Mouse (Mus musculus): ENCODE data around the gene Esyt1.
"Not testable (repeated sequence)": the region's sequence is repeated elsewhere in the genome, so short reads cannot be mapped to it uniquely, and the experiment has no call there.

Gene Esyt1

DNA sequence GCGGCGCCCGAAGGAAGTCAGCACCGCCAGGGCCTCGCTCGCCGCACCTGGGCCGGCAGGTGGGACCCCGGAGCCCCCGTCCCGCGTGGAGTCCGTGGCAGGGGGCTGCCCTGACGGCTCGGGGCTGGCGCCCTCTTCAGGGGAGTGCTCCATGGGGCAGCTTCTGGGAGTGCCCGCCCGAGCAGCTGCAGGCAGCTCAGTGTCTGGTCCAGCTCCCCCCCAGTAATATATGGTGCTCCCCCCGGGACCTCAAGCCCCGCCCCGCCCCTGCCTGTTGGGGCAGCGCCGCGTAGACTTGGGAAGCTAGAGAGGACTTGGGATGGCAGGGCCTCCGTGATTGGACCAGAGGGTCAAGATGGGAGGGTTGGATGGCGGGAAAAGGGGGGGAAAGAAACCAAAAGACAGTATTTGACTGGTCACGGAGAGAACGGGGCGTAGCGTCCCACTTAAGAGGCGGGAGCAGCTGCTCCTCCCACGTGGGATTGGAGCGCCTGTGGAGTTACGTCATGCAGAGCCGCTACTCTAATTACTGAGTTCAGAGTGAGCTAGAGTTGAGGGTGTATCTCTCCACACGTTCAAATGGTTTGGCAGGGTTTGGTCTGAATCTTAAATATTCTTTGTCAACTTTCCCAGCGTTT lies at the start of gene Esyt1:
Gene Esyt1 (minus strand): TSS at position 201 of the 638 bp plus-strand sequence.
- peak; percentile 90 for DNase-seq

DNA sequence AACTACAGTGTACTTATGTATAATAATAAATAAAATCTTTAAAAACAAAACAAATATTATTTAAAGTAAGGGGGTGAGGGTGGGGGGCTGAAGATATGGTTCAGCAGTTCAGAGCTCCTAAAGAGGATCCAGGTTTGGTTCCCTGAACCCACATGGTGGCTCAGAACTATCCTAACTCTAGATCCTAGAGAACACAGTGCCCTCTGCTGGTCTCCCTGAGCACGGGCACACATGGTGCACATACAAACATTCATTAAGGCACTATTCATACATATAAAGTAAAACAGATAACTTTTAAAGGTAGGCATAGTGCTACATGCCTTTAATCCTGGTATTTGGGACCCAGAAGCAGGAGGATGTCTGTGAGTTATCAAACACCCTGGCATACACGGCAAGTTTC lies 49.4 kb upstream of the Esyt1 start:
- no peak for DNase-seq

DNA sequence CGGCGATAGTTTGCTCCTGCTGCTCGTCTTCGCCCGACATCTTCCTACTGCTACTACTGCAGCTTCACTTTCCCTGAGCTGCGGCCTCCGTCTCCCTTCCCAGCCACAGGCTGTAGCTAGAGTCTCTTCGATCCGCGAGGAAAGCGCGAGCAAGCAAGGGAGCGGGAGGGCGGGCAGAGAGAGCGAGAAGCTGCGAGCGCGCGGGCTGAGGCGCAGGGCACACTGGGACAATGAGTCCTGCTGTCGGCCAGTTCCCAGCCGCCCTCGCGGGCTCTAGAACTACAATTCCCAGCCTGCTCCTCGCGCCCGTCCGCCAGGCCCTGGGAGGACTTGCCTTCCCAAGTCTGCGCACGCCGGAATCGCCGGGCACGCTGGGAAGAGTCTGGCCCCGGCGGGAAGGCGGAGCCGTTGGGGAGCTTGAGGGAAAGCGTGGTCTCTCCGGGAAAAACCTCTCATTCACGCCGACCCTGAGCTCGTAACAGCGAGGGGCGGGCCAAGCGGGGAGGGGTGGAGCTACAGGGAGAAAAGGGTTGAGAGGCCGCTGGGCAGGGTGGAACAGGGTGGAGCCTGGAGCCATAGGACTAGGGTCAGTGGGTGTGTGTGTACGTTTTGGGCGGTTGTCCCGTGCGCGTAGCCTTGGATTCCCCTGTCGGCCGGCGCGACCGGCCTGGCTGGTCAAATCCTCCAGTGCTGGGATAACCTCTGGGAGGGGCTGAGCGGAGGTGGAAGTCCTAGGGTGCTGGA lies 40.3 kb upstream of the Esyt1 start, which contains the start of gene Pa2g4:
Gene Pa2g4 (minus strand): TSS at position 200 of the 744 bp plus-strand sequence.
- peak; percentile 95 for DNase-seq

- DNase-seq: peak; percentile 57
These were observed 39.6 kb upstream of the Esyt1 start for GRCm38 (mm10) chr10:128565206-128565787.

- DNase-seq: no peak
These were observed 37.9 kb upstream of the Esyt1 start for GRCm38 (mm10) chr10:128563544-128563943.

GRCm38 (mm10) chr10:128556963-128557362 lies 31.3 kb upstream of the Esyt1 start:
- DNase-seq: no peak

- DNase-seq: no peak
These were observed 30.6 kb upstream of the Esyt1 start for GRCm38 (mm10) chr10:128556286-128556685.

DNA sequence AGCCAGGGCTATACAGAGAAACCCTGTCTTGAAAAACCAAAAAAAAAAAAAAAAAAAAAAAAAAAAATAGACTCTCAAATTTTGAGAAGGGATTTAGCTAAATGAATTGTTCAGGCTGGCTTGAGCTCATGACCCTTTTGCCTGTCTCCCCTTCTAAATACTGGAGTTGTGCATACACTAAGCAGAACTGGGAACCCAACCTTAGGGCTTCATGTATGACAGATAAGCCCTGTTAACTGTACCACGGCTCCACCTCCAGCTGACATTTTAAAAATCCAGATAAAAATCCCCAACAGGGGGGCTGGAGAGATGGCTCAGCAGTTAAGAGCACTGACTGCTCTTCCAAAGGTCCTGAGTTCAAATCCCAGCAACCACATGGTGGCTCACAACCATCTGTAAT lies 29.9 kb upstream of the Esyt1 start:
- DNase-seq: not testable (repeated sequence)

DNA sequence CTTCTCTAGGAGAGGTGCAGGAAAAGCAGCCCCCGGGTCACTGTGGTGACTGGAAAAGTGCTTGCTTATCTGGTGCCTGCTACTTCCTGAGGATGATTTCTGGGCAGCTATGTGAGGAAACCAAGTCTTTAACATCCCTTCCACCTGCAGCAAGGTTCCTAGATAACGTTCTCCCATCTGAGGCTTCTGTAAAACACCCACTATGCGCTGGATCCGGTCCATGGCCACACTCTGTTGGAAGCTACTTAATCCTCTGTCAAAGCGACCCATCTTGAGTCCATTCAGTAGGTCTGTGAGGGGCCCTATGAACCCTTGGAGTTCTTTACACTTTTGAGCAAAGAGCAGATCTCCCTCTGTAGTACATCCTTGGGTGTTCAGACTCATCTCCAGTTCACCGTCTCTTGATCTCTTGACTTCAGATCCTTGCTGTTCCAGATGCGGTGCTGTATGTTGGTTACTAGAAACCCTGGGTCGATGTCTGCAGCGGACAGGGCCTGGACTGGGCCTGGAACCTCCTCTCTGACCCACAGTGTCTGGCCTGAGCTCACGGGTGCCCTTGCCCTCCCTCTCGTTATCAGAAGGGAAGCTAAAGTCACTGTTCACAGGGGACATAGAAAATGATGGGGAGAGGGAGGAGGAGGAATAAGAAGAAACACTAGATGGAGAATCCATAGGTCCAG lies 24.6 kb upstream of the Esyt1 start:
- not testable (repeated sequence) for DNase-seq

- peak; percentile 23 for DNase-seq
These were observed 24.0 kb upstream of the Esyt1 start for GRCm38 (mm10) chr10:128549682-128550057.

- peak; percentile 94 for DNase-seq
These were observed 23.4 kb upstream of the Esyt1 start, which contains the start of gene Rpl41 for GRCm38 (mm10) chr10:128548947-128549681. Gene Rpl41 (minus strand): TSS chr10:128549305.

DNA sequence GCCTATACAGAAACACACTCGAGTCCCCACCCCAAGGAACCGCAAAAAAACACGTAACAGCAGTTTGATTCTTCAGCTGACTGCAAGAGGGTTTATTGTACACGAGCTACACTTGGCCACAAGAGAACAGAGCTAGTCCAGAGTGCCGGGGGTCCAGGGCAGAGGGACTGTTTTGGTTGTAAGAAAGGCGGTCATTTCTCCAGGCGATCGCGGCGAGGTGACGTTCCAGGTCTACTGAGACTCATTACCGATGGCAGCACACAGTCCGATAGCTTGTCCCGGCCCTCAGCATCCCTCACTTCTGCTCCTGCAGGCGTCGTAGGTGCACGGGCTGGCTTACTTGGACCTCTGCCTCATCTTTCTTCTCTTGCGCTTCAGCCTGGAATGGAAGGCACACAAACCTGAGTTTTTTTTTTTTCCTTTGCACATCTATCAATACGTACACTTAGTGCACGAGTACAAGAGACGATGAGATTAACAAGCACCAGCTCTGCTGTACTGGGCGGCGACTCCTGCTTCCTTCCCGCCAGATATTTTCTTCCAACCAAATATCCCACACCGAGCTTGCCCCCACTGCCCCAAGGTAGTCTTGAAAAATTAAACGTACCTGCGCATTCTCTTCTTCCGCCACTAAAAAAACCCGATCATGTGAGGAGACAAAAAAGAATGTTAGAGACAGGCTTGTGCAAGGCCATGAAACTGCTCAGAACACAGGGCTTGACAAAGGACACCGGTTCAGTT lies 22.6 kb upstream of the Esyt1 start:
- DNase-seq: peak; percentile 33

DNA sequence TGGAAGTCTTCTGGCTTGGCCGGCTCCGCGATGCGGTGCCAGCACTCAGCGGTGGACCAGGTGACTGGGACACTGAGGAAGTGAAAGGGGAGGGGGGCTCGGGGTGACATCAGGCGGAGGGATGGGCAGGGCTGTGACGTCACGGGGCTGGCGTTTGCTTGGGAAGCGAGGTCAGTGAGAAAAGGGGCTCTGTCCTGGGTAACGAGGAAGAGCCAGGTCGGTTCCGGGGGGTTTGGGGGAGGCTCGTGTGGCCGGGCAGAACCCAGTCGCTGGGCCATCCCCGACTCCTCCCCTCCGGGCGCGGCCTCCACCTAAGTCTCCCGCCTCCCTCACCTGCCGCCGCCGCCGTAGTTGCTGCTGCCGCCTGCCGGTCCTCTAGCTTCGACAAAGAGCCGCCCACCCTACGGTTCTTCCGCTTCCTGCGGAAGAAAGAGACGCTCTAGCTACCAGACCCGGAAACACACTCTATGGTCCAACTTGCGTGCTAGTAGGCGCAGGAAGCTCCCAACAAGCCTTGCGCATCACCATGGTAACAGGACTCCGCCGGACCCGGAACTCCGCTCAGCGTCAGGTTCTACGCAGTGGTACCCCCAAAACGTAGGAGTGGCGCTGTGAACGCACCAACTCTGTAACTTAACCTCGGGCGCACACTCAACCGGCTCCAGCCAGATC lies 21.8 kb upstream of the Esyt1 start, which contains the start of gene Zc3h10:
Gene Zc3h10 (minus strand): TSS at position 414 of the 672 bp plus-strand sequence.
- peak; percentile 96 for DNase-seq

DNA sequence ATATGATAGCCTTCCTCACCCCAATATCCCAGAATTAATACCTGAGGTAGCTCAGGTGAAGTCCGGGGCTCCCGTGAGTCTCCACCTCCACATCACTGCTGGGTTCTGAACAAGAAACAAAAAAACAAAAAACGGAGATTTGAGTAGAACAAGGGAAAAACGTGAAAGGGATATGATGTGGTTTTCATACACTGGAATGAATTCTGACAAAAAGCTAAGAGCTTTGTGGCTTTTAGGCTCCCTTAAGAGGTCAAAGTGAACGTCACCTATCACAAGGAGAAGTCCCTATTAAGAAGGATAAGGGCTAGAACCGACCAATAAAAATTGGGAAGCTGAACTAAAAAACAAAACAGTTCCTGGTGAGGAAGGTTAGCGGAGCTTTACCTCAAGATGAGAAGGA lies 21.1 kb upstream of the Esyt1 start:
- DNase-seq: no peak

DNA sequence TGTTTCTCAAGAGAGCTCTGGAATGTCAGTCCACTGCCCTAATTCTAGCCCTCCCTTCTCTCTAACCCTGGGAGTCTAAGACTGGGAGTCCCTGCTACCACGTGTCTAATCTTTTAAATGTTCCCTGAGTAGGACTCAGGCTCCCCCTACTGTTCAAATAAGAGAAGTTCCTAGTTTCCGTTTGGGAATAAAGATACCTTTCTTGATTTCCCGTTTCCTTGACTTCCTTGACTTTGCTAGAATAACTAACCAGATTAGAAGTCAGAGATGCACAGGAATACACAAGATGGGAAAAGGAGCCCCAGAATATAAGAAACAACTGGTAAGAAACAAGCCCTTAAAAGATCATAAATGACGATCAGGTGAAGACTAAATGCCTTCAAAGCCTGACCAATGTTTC lies 20.7 kb upstream of the Esyt1 start:
- no peak for DNase-seq

GRCm38 (mm10) chr10:128545570-128545898 lies 19.9 kb upstream of the Esyt1 start:
- DNase-seq: no peak

DNA sequence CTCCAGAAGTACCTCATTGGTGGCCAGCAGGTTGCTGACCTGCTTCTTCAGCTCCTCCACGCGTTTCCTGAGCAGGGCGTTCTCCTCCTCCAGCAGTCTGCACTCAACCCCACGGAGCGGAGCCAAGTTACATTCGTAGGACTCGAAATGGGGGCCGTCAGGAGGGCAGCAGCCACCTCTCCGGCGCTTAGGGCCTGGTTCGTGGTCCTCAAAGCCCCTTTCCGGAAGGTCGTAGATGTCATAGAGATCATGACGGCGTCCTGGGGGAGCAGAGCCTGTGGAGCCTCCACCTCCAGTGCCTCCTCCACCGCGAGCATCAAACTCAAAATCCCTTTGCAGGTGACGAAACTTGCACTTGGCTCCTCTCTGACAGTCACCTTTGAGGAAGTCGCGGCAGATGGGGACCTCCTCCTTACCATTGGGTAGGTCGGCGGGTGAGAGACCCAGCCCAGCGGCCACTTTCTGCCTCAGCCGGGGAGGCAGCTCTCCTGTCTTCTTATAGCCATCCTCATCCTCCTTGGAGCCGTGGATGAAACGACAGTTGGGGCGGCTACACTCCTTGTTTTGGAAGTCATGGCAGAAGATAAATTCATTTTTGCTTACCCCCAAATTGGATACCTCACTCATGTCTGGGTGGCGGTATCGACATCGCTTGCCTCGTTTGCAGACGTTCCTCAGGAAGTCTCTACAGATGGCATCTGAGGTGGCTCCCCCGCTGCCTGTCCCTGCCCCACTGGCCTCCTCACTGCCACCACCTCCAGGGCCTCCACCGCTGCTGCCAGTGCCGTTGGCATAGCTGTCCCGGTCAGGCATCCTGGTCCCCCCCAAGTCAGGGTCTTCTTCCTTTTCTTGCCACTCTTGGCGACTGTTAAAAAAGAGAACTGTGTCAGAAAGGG lies 19.3 kb upstream of the Esyt1 start:
- DNase-seq: peak; percentile 10

GRCm38 (mm10) chr10:128544151-128544657 lies 18.5 kb upstream of the Esyt1 start:
- DNase-seq: no peak

DNA sequence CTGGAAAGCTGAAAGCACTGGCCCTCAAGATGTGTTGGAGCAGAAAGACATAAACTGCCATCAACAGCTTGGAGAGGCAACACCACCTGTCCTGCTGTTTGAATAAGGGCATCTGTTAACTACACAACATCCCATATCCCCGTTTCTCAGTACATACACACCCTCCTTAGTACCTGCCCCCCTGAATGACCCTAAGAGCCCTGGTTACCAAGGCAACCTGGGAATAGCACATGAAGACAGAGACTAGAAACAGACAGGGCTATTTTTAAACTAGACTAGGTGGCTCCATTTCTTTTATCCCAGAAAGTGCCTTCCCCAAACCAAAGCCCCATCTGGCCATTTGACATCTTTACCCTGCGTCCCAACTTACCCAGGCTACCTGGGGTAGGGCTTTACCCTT lies 17.4 kb upstream of the Esyt1 start:
- DNase-seq: no peak

DNA sequence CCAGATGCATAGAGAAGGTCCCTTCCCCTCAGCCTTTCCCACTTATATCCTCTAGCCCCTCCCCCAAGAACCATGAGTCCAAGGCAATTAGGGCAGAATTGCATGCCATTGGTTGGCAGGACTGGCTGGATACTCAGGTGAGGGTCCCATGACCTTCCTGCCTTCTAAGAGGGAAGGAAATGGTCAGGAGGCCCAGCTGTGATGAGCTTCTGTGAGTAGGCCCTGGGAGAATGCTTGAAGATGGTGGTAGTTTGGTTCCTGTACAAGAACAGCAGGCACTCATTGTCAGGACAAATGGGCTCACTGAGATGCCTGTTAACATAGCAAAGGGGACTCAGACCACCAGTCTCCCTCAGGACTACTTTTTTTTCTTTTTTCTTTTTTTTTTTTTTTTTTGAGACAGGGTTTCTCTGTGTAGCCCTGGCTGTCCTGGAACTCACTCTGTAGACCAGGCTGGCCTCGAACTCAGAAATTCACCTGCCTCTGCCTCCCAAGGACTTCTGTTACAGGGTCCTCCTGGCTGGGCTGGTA lies 12.7 kb upstream of the Esyt1 start:
- DNase-seq: no peak
